Mouse (Mus musculus): ENCODE data around the gene Gipc1. TPM values are rescaled to one million over a fixed set of nuclear protein-coding genes. Genes with fewer than 3 reads are reported as not detected.

Gipc1 gene
- polyA plus RNA-seq, 2 experiments, result 102 to 134 TPM

GRCm38 (mm10) chr8:83680603-83681002 lies 28.1 kb downstream of the Gipc1 start:
- H3K4me2 ChIP-seq (replicated peaks; ENCODE audit: low read depth, low read length, severe bottlenecking), result peak overlapping the region; percentile 7; the same call in 1 of the 2 replicates
- ATAC-seq (ENCODE audit: low FRiP score, low read depth) (no peak), DNase-seq (ENCODE audit: low spot score) (no peak)
- H3K27ac ChIP-seq (replicated peaks; ENCODE audit: low read depth, low read length), result peak overlapping the region; percentile 80
- peaks cover 16% of the 10 kb centered on the region for H3K4me1 ChIP-seq (ENCODE audit: control insufficient read depth, insufficient read depth, low read length)
- peaks cover 74% of the 10 kb centered on the region for H3K36me3 ChIP-seq (ENCODE audit: control insufficient read depth, insufficient read depth, low read length)
- no peak overlapping the region for H3K9ac ChIP-seq (ENCODE audit: low read depth, low read length, severe bottlenecking)
- no peak for TF ChIP-seq POLR2A (IDR thresholded peaks at IDR 0.05; ENCODE audit: borderline replicate concordance, extremely low read depth, insufficient read depth, insufficient read length)
- no peak overlapping the region for H3K4me3 ChIP-seq (replicated peaks; ENCODE audit: low read length)
- WGBS, result 67% methylated on average over 5 of the region's 5 CpGs
- no peaks in the 10 kb centered on the region for H3K9me3 ChIP-seq (ENCODE audit: control insufficient read depth, low read length)
- H3K27me3 ChIP-seq (ENCODE audit: control insufficient read depth, insufficient read depth, low read length), result no peaks in the 10 kb centered on the region

GRCm38 (mm10) chr8:83681099-83681498 lies 28.6 kb downstream of the Gipc1 start:
- Histone ChIP-seq H3K9me3 (ENCODE audit: control insufficient read depth, low read length) (no peaks in the 10 kb centered on the region), H3K4me3 (replicated peaks; ENCODE audit: low read length) (no peak overlapping the region), H3K4me1 (ENCODE audit: control insufficient read depth, insufficient read depth, low read length) (peaks cover 16% of the 10 kb centered on the region), H3K27me3 (ENCODE audit: control insufficient read depth, insufficient read depth, low read length) (no peaks in the 10 kb centered on the region), H3K36me3 (ENCODE audit: control insufficient read depth, insufficient read depth, low read length) (peaks cover 72% of the 10 kb centered on the region), H3K27ac (replicated peaks; ENCODE audit: low read depth, low read length) (peak overlapping the region; percentile 80), H3K9ac (ENCODE audit: low read depth, low read length, severe bottlenecking) (no peak overlapping the region; the same call in 1 of the 2 replicates), H3K4me2 (replicated peaks; ENCODE audit: low read depth, low read length, severe bottlenecking) (no peak overlapping the region; the same call in 1 of the 2 replicates)
- 19% methylated on average over 6 of the region's 6 CpGs for WGBS
- ATAC-seq (ENCODE audit: low FRiP score, low read depth), result peak; percentile 64; the same call in 1 of the 2 replicates
- no peak for DNase-seq (ENCODE audit: low spot score)
- no peak for TF ChIP-seq POLR2A (IDR thresholded peaks at IDR 0.05; ENCODE audit: borderline replicate concordance, extremely low read depth, insufficient read depth, insufficient read length)

DNA sequence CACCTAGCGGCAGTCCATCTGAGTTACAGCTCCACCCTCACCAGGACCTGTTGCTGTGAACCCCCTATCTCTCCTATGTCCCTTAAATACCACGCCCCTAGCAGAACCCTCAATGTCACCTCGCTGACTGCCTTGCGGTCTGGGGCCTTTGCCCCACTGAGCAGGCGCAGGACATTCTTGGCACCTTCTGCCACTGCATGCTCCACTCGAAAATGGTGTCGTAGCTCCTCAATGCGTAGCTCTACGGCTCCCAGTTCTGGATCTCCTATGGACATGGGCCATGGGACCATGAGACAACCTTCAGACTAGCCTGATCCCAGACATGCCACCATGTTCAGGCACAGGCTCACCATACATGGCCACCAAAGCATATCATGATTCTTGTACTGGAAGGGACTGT lies 32.0 kb downstream of the Gipc1 start:
- no peaks in the 10 kb centered on the region for H3K9me3 ChIP-seq (ENCODE audit: control insufficient read depth, low read length)
- DNase-seq (ENCODE audit: low spot score) (no peak), ATAC-seq (ENCODE audit: low FRiP score, low read depth) (no peak)
- H3K4me2 ChIP-seq (replicated peaks; ENCODE audit: low read depth, low read length, severe bottlenecking), result no peak overlapping the region
- no peak overlapping the region for H3K27ac ChIP-seq (replicated peaks; ENCODE audit: low read depth, low read length)
- H3K9ac ChIP-seq (ENCODE audit: low read depth, low read length, severe bottlenecking), result no peak overlapping the region
- no peak overlapping the region for H3K4me3 ChIP-seq (replicated peaks; ENCODE audit: low read length)
- no peaks in the 10 kb centered on the region for H3K27me3 ChIP-seq (ENCODE audit: control insufficient read depth, insufficient read depth, low read length)
- peaks cover 46% of the 10 kb centered on the region for H3K36me3 ChIP-seq (ENCODE audit: control insufficient read depth, insufficient read depth, low read length)
- 90% methylated on average over 9 of the region's 9 CpGs for WGBS
- peaks cover 16% of the 10 kb centered on the region for H3K4me1 ChIP-seq (ENCODE audit: control insufficient read depth, insufficient read depth, low read length)
- TF ChIP-seq POLR2A (IDR thresholded peaks at IDR 0.05; ENCODE audit: borderline replicate concordance, extremely low read depth, insufficient read depth, insufficient read length), result no peak

- Histone ChIP-seq H3K9me3 (ENCODE audit: control insufficient read depth, low read length) (no peaks in the 10 kb centered on the region), H3K36me3 (ENCODE audit: control insufficient read depth, insufficient read depth, low read length) (peaks cover 41% of the 10 kb centered on the region), H3K9ac (ENCODE audit: low read depth, low read length, severe bottlenecking) (no peak overlapping the region), H3K4me1 (ENCODE audit: control insufficient read depth, insufficient read depth, low read length) (no peaks in the 10 kb centered on the region), H3K27ac (replicated peaks; ENCODE audit: low read depth, low read length) (no peak overlapping the region), H3K27me3 (ENCODE audit: control insufficient read depth, insufficient read depth, low read length) (no peaks in the 10 kb centered on the region), H3K4me2 (replicated peaks; ENCODE audit: low read depth, low read length, severe bottlenecking) (no peak overlapping the region), H3K4me3 (replicated peaks; ENCODE audit: low read length) (no peak overlapping the region)
- no peak for DNase-seq (ENCODE audit: low spot score)
- ATAC-seq (ENCODE audit: low FRiP score, low read depth), result no peak
- no peak for TF ChIP-seq POLR2A (IDR thresholded peaks at IDR 0.05; ENCODE audit: borderline replicate concordance, extremely low read depth, insufficient read depth, insufficient read length)
- WGBS, result 88% methylated on average over 6 of the region's 6 CpGs
Observed at GRCm38 (mm10) chr8:83689264-83689663, 36.8 kb downstream of the Gipc1 start.

- TF ChIP-seq POLR2A (IDR thresholded peaks at IDR 0.05; ENCODE audit: borderline replicate concordance, extremely low read depth, insufficient read depth, insufficient read length), result no peak
- no peak overlapping the region for H3K27ac ChIP-seq (replicated peaks; ENCODE audit: low read depth, low read length)
- H3K4me3 ChIP-seq (replicated peaks; ENCODE audit: low read length), result no peak overlapping the region
- DNase-seq (ENCODE audit: low spot score), result no peak
- H3K9me3 ChIP-seq (ENCODE audit: control insufficient read depth, low read length), result no peaks in the 10 kb centered on the region
- no peak for ATAC-seq (ENCODE audit: low FRiP score, low read depth)
- no peaks in the 10 kb centered on the region for H3K27me3 ChIP-seq (ENCODE audit: control insufficient read depth, insufficient read depth, low read length)
- no peak overlapping the region for H3K9ac ChIP-seq (ENCODE audit: low read depth, low read length, severe bottlenecking)
- peaks cover 10% of the 10 kb centered on the region for H3K4me1 ChIP-seq (ENCODE audit: control insufficient read depth, insufficient read depth, low read length)
- H3K4me2 ChIP-seq (replicated peaks; ENCODE audit: low read depth, low read length, severe bottlenecking), result no peak overlapping the region
- peaks cover 33% of the 10 kb centered on the region for H3K36me3 ChIP-seq (ENCODE audit: control insufficient read depth, insufficient read depth, low read length)
- 83% methylated on average over 10 of the region's 10 CpGs for WGBS
Observed at GRCm38 (mm10) chr8:83693609-83694236, 41.2 kb downstream of the Gipc1 start.
